Mouse (Mus musculus) G1E (cell line): ENCODE results near the gene Mrnip. TPM values are rescaled to one million over a fixed set of nuclear protein-coding genes. Genes with fewer than 3 reads are reported as not detected.
A peak's percentile ranks its signal among the peaks of the same experiment; 100 is the strongest.

ENCODE experiments used
- ATAC-seq: 2 replicates; pipeline ENCODE4 v1.8.0; 2016; ENCODE audit warnings: mild to moderate bottlenecking; ENCODE audit not compliant: insufficient number of reproducible peaks, poor library complexity, low FRiP score, severe bottlenecking; ENCODE audit errors: extremely low read depth
- DNase-seq: peaks from one replicate; pipeline ENCODE4 v3.0.0; 2012; ENCODE audit warnings: low spot score
- H3K27me3 ChIP-seq: 2 replicates; pipeline ENCODE4 v1.6.1; 2012; ENCODE audit warnings: mild to moderate bottlenecking, low read length, inconsistent platforms; ENCODE audit not compliant: insufficient read depth
- H3K36me3 ChIP-seq: replicated peaks from 2 replicates; pipeline ENCODE3; 2012; ENCODE audit warnings: mild to moderate bottlenecking, inconsistent platforms
- H3K4me1 ChIP-seq: 2 replicates; pipeline ENCODE4 v1.6.1; 2012; ENCODE audit warnings: low read depth, low read length, inconsistent platforms, mixed read lengths; ENCODE audit not compliant: insufficient read depth
- H3K4me3 ChIP-seq: 2 replicates; pipeline ENCODE4 v1.5.1; 2012; ENCODE audit warnings: low read depth, mild to moderate bottlenecking, inconsistent platforms, low read length, moderate library complexity, mixed read lengths
- H3K9me3 ChIP-seq: replicated peaks from 2 replicates; pipeline ENCODE4 v1.6.1; 2012; ENCODE audit warnings: inconsistent platforms
- CTCF ChIP-seq: IDR thresholded peaks from 2 replicates; pipeline ENCODE4 v1.5.1; 2012; ENCODE audit warnings: low read depth, low read length, inconsistent platforms, mixed read lengths
- GATA1 ChIP-seq: IDR thresholded peaks from 2 replicates; pipeline ENCODE4 v1.6.1; 2012; ENCODE audit warnings: borderline replicate concordance, low read length, inconsistent platforms, mixed read lengths
- GATA2 ChIP-seq: IDR thresholded peaks from 2 replicates; pipeline ENCODE4 v1.6.1; 2012; ENCODE audit warnings: low read depth, low read length, inconsistent platforms, borderline replicate concordance
- POLR2AphosphoS5 ChIP-seq: IDR thresholded peaks from 2 replicates; pipeline ENCODE4 v1.6.1; 2012; ENCODE audit warnings: low read depth, low read length, inconsistent platforms; ENCODE audit not compliant: insufficient replicate concordance
- TAL1 ChIP-seq: conservative IDR thresholded peaks from 2 replicates; pipeline ENCODE4 v1.6.1; 2012; ENCODE audit warnings: low read depth, low read length, inconsistent platforms, mixed read lengths
- polyA plus RNA-seq: library from polyadenylated mRNA; stranded (reverse); fragments of >175 nt; gene quantifications from 2 replicates; pipeline ENCODE4 v1.2.3, GENCODE M21; 2012
- total RNA-seq, 2 experiments: library from RNA; stranded (forward) in 1 of 2; stranded (reverse) in 1 of 2; fragments of 200-1000 nt in 1 of 2; fragments of >200 nt in 1 of 2; fragmentation: Nextera tagmentation in 1 of 2; gene quantifications; 2 replicates each; pipeline ENCODE4 v1.2.3; 2014 to 2017

The Mrnip gene
- total and polyA plus RNA-seq, 3 experiments, result 10.6 to 44.8 (median 17.6) TPM

GRCm38 (mm10) chr11:50227226-50227625, 53.0 kb downstream of the Mrnip start:
- H3K9me3 ChIP-seq, result no peaks in the 10 kb centered on the region
- H3K27me3 ChIP-seq, result no peaks in the 10 kb centered on the region
- H3K4me1 ChIP-seq, result peaks cover 85% of the 10 kb centered on the region
- ATAC-seq, result no peak
- no peak for DNase-seq
- TF ChIP-seq TAL1, result no peak
- no peak for TF ChIP-seq CTCF
- TF ChIP-seq POLR2AphosphoS5, result no peak
- no peak for TF ChIP-seq GATA1
- no peak for TF ChIP-seq GATA2
- peaks cover 65% of the 10 kb centered on the region for H3K36me3 ChIP-seq
- H3K4me3 ChIP-seq, result peak overlapping the region; percentile 83; the same call in 1 of the 2 replicates

- TF ChIP-seq CTCF (no peak), GATA1 (no peak), TAL1 (no peak), GATA2 (no peak), POLR2AphosphoS5 (no peak)
- Histone ChIP-seq H3K4me3 (peak overlapping the region; percentile 83; the same call in 1 of the 2 replicates), H3K36me3 (peaks cover 65% of the 10 kb centered on the region), H3K27me3 (no peaks in the 10 kb centered on the region), H3K9me3 (no peaks in the 10 kb centered on the region), H3K4me1 (peaks cover 82% of the 10 kb centered on the region)
- ATAC-seq (no peak), DNase-seq (no peak)
These were observed 53.5 kb downstream of the Mrnip start for GRCm38 (mm10) chr11:50227736-50228135.

- H3K4me3 ChIP-seq, result peak overlapping the region; percentile 21; the same call in 1 of the 2 replicates
- no peaks in the 10 kb centered on the region for H3K27me3 ChIP-seq
- H3K36me3 ChIP-seq, result peaks cover 71% of the 10 kb centered on the region
- H3K9me3 ChIP-seq, result no peaks in the 10 kb centered on the region
- DNase-seq, result no peak
- TF ChIP-seq GATA2, result no peak
- TF ChIP-seq POLR2AphosphoS5, result no peak
- no peak for TF ChIP-seq TAL1
- no peak for TF ChIP-seq GATA1
- TF ChIP-seq CTCF, result no peak
- H3K4me1 ChIP-seq, result peaks cover 72% of the 10 kb centered on the region
- ATAC-seq, result no peak
These were observed 54.5 kb downstream of the Mrnip start for GRCm38 (mm10) chr11:50228772-50229171.

GRCm38 (mm10) chr11:50229252-50229910, 55.1 kb downstream of the Mrnip start:
- Histone ChIP-seq H3K27me3 (no peaks in the 10 kb centered on the region), H3K9me3 (no peaks in the 10 kb centered on the region), H3K36me3 (peaks cover 77% of the 10 kb centered on the region), H3K4me1 (peaks cover 70% of the 10 kb centered on the region), H3K4me3 (no peak overlapping the region)
- TF ChIP-seq CTCF (no peak), GATA2 (no peak), POLR2AphosphoS5 (no peak), GATA1 (no peak), TAL1 (no peak)
- DNase-seq (no peak), ATAC-seq (no peak)

DNA sequence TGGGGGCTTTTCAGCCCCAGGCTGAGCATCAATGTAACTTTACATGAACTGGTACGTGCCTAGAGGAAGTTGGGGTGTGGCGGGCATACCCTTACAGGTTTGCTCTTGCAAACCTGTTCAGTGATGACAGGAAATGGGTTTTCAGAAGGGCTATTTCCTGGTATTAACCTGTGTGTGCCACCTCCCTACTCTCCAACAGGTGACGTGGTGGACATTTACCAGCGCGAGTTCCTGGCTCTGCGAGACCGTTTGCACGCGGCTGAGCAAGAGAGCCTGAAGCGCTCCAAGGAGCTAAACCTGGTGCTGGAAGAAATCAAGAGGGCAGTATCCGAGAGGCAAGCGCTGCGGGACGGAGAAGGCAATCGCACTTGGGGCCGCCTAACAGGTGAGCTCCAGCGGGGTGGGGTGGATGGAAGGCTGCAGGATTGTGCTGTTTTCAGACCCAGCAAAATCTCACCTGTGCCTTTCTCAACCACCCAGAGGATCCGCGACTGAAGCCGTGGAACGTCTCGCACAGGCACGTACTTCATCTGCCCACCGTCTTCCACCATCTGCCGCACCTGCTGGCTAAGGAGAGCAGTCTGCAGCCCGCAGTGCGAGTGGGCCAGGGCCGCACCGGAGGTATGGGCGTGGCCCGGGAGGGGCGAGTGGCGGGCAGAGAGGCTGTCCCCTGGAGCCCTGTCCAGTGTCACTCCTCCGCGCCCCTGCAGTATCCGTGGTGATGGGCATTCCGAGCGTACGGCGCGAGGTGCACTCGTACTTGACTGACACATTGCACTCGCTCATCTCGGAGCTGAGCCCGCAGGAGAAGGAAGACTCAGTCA, 56.4 kb downstream of the Mrnip start:
- peaks cover 90% of the 10 kb centered on the region for H3K36me3 ChIP-seq
- DNase-seq, result no peak
- no peaks in the 10 kb centered on the region for H3K27me3 ChIP-seq
- no peaks in the 10 kb centered on the region for H3K9me3 ChIP-seq
- no peak for ATAC-seq
- H3K4me1 ChIP-seq, result peaks cover 62% of the 10 kb centered on the region
- peak overlapping the region; percentile 40; the same call in 1 of the 2 replicates for H3K4me3 ChIP-seq
- TF ChIP-seq POLR2AphosphoS5, result no peak
- TF ChIP-seq GATA2, result no peak
- no peak for TF ChIP-seq TAL1
- TF ChIP-seq CTCF, result no peak; the same call in 1 of the 2 replicates
- no peak for TF ChIP-seq GATA1

GRCm38 (mm10) chr11:50231411-50231810, 57.2 kb downstream of the Mrnip start:
- DNase-seq (peak; percentile 54), ATAC-seq (no peak)
- Histone ChIP-seq H3K4me3 (no peak overlapping the region), H3K27me3 (no peaks in the 10 kb centered on the region), H3K36me3 (peaks cover 97% of the 10 kb centered on the region), H3K9me3 (no peaks in the 10 kb centered on the region), H3K4me1 (peaks cover 60% of the 10 kb centered on the region)
- TF ChIP-seq TAL1 (no peak), POLR2AphosphoS5 (no peak), CTCF (0 out of 2 replicates have a peak, but pooled peaks have one; percentile 29), GATA1 (no peak), GATA2 (no peak)
